Mouse (Mus musculus) bone marrow, adult 2 months (tissue): ENCODE measurements around the gene Gm10487. TPM values are rescaled to one million over a fixed set of nuclear protein-coding genes. Genes with fewer than 3 reads are reported as not detected.
"Not testable (repeated sequence)": the region's sequence is repeated elsewhere in the genome, so short reads cannot be mapped to it uniquely, and the experiment has no call there.

Source experiments
- H3K27ac ChIP-seq: fragments of 200-500 bp; 2 replicates; pipeline ENCODE4 v1.5.1; 2012; ENCODE audit warnings: low read depth, mild to moderate bottlenecking, control low read depth, inconsistent platforms, low read length; ENCODE audit not compliant: control insufficient read depth, poor library complexity, insufficient read depth
- H3K4me1 ChIP-seq: fragments of 200-500 bp; 2 replicates; pipeline ENCODE4 v1.6.1; 2011; ENCODE audit warnings: low read length; ENCODE audit not compliant: control insufficient read depth, insufficient read depth
- H3K4me3 ChIP-seq: fragments of 200-500 bp; replicated peaks from 2 replicates; pipeline ENCODE3; 2011; ENCODE audit warnings: mild to moderate bottlenecking, low read depth, low read length, control low read depth; ENCODE audit not compliant: control insufficient read depth
- WGBS: fragments of 180-500 bp; shearing (Covaris S2); methylation state at CpG from one replicate; pipeline ENCODE4 v1.1.7; 2018; 5-methylcytosine and 5-hydroxymethylcytosine counted together
- polyA plus RNA-seq: library from polyadenylated mRNA; stranded (reverse); fragments of >200 nt; gene quantifications from 2 replicates; pipeline ENCODE4 v1.2.4, GENCODE M21; 2011; ENCODE audit warnings: low replicate concordance; ENCODE audit not compliant: missing spikeins, insufficient read depth, insufficient read length

Gene Gm10487
- polyA plus RNA-seq = not detected in 2 replicates

DNA sequence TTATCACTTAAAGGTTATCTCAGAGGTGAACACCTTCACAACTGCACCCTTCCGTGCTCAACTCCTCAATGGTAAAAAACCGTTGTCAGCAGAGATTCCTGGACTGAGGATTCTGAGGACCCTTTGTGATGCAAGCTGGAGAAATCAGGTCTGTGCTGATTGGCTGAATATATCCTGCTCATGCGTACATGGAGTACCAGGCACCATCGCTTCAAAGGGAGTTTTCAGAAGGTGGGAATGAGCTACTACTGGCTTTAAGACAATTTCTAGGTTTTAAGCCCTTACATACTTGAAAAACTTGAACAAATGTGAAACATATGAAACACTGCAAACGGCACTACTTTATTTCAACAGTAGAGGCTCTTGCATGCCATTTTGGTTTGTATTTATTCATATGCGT is at the start of gene Gm10487:
TSS of gene Gm10487 (minus strand) at position 101 of the 400 bp plus-strand sequence.
- not testable (repeated sequence) for H3K4me3 ChIP-seq, H3K27ac ChIP-seq, H3K4me1 ChIP-seq
- whole genome bisulfite sequencing = no CpG with 5 or more reads among the region's 6 CpGs
